Mouse (Mus musculus) CH12F3 (cell line): ENCODE measurements around the gene Kif21b.

ENCODE experiments used
- in situ Hi-C: fragments of 300-500 bp; cut with MboI; formaldehyde crosslinking; loops from 2 replicates; pipeline ENCODE4 v1.14.3; 2020; ENCODE audit warnings: low sequenced_read_pairs

The Kif21b gene

DNA sequence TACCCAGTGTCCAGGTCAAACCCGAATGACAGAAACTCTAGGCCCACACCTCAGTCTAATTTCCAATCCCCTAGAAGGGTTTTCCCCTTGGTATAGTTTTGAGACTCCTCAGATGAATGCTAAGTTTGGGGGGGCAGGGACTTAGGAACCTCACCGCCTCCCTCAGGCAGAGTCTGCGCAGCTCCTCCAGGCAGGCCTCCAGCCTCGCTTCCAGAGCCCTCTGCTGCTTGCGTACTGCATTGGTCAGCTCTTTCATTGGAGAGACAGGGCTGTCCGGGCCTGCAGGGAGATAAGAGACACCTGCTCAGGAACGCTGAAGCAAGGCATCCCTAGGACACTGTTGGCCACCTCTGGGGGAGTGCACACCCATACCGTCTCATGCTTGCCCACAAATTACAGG, 95.4 kb downstream of the Kif21b start:
- in situ Hi-C loops, result no loop called here
